Comparison of ENCODE assay signal across 16 mouse cellular contexts in genomic region chr11:115638498-115639409, GRCm38 (mm10). TPM values are rescaled to one million over a fixed set of nuclear protein-coding genes. Genes with fewer than 3 reads are reported as not detected.
DNase-seq lines count a peak whose midpoint lies in the region; ATAC-seq and TF ChIP-seq lines count a peak whose summit lies in the region.
"Had no signal": no experiment of that assay in that cellular context is flagged by ENCODE, and none has a peak within 500 bp of the region (broad histone marks: within the 10 kb centered on the region; RNA-seq: fewer than 3 reads in every experiment).

No protein-coding gene starts in this region.

- H3K9ac ChIP-seq in heart, embryonic 13.5 days, result 0 out of 2 replicates have a peak overlapping the region, but pooled peaks have one; percentile 40
- no peak overlapping the region for H3K9ac ChIP-seq in heart, adult 2 months (ENCODE audit: low read depth, low read length)

- no peaks in the 10 kb centered on the region for H3K79me2 ChIP-seq in heart, adult 2 months (replicated peaks; ENCODE audit: control insufficient read depth, insufficient read depth, low read length)

- H3K36me3 ChIP-seq in heart, embryonic 13.5 days, result peaks cover 10% of the 10 kb centered on the region
- no peaks in the 10 kb centered on the region for H3K36me3 ChIP-seq in heart, adult 2 months (ENCODE audit: control insufficient read depth, insufficient read depth, low read length)

- TF ChIP-seq EP300 in heart, adult 2 months (IDR thresholded peaks at IDR 0.05; ENCODE audit: insufficient read depth, low read depth, low read length), result no peak

- H3K4me3 ChIP-seq in heart, embryonic 13.5 days, result no peak overlapping the region
- H3K4me3 ChIP-seq in heart, adult 2 months, result no peak overlapping the region
- H3K4me3 ChIP-seq in bone marrow, adult 2 months (replicated peaks; ENCODE audit: control insufficient read depth, low read depth, low read length), result no peak overlapping the region
- H3K4me3 ChIP-seq: forebrain, embryonic 10.5 days; heart, embryonic 10.5 days had no signal

- DNase-seq in heart, adult 2 months, result no peak
- DNase-seq in A20 (ENCODE audit: low read depth, low spot score), result peak; percentile 94
- DNase-seq in lung, postnatal 36 days, result peak; percentile 40
- no peak for DNase-seq in testis, postnatal 10 days (ENCODE audit: low spot score)
- DNase-seq in urinary bladder, postnatal 10 days (ENCODE audit: low spot score), result no peak
- DNase-seq in heart, adult 18-20 months, result no peak
- DNase-seq: adrenal gland, postnatal 10 days; cerebellum, postnatal 25 days; kidney, adult 2 months; left cerebral cortex, postnatal 4 days; midbrain, embryonic 14.5 days had no signal

- no peaks in the 10 kb centered on the region for H3K27me3 ChIP-seq in heart, embryonic 13.5 days (replicated peaks)
- no peaks in the 10 kb centered on the region for H3K27me3 ChIP-seq in heart, adult 2 months (ENCODE audit: control insufficient read depth, insufficient read depth, low read length)

- peaks cover 16% of the 10 kb centered on the region for H3K4me1 ChIP-seq in heart, embryonic 13.5 days
- peaks cover 2% of the 10 kb centered on the region; the same call in 1 of the 2 replicates for H3K4me1 ChIP-seq in heart, adult 2 months (ENCODE audit: control insufficient read depth, insufficient read depth, low read length)
- H3K4me1 ChIP-seq in bone marrow, adult 2 months (ENCODE audit: control insufficient read depth, insufficient read depth, low read length), result peaks cover 7% of the 10 kb centered on the region

- H3K27ac ChIP-seq in heart, embryonic 13.5 days (replicated peaks), result no peak overlapping the region
- no peak overlapping the region for H3K27ac ChIP-seq in heart, adult 2 months
- H3K27ac ChIP-seq in bone marrow, adult 2 months (ENCODE audit: control insufficient read depth, insufficient read depth, low read depth, low read length, poor library complexity), result 0 out of 2 replicates have a peak overlapping the region, but pooled peaks have one; percentile 40
- H3K27ac ChIP-seq: forebrain, embryonic 10.5 days; heart, embryonic 10.5 days had no signal

- TF ChIP-seq CTCF in heart, adult 2 months (IDR thresholded peaks at IDR 0.05), result no peak
- no peak for TF ChIP-seq CTCF in bone marrow, adult 2 months (IDR thresholded peaks at IDR 0.05; ENCODE audit: control insufficient read depth, insufficient read depth, low read length)

- H3K9me3 ChIP-seq in heart, embryonic 13.5 days, result no peaks in the 10 kb centered on the region
- H3K9me3 ChIP-seq: forebrain, embryonic 10.5 days; heart, embryonic 10.5 days had no signal

- 57% methylated on average over 5 of the region's 5 CpGs for WGBS in heart, embryonic 13.5 days
- 59% methylated on average over 5 of the region's 5 CpGs for WGBS in heart, adult 2 months
- 44% methylated on average over 5 of the region's 5 CpGs for WGBS in bone marrow, adult 2 months

- intact Hi-C loops in heart, adult 2 months (cut with DNase I), result no loop called here

- TF ChIP-seq POLR2A in heart, adult 2 months (IDR thresholded peaks at IDR 0.05; ENCODE audit: insufficient read depth, low read depth, low read length), result no peak
- TF ChIP-seq POLR2A in bone marrow, adult 2 months (IDR thresholded peaks at IDR 0.05; ENCODE audit: borderline replicate concordance, control insufficient read depth, low read depth, low read length), result no peak

- no peak for ATAC-seq in heart, embryonic 13.5 days (ENCODE audit: extremely low read depth, insufficient number of reproducible peaks, low FRiP score, low TSS enrichment)
- ATAC-seq: CD4-positive, CD25-positive, alpha-beta regulatory T cell, adult 4 months had no signal

- no peak overlapping the region for H3K4me2 ChIP-seq in heart, embryonic 13.5 days

RNA-seq across cellular contexts. Expression of gene Slc25a19, which starts 10.7 kb away (rescaled TPM):
- polyA plus RNA-seq in heart, embryonic 13.5 days (2015; fragmentation: Nextera tagmentation; extraction: Ambion mirVana), result 36.4 and 37.2 TPM in 2 replicates
- total RNA-seq in heart, adult 2 months (2021), result 10 to 100 TPM; 32.9 to 40.7 TPM
- polyA plus RNA-seq in heart, adult 2 months (2012; rRNA removed), result 97.1 and 106 TPM in 2 replicates
- 9.3 and 23.0 TPM in 2 replicates for polyA plus RNA-seq in bone marrow, adult 2 months (2011; ENCODE audit: insufficient read depth, insufficient read length, low replicate concordance, missing spikeins)
- 10 to 100 TPM; 35.3 to 38.3 TPM for total RNA-seq in heart, adult 18-20 months (2021)

RNA-seq across cellular contexts. Expression of gene Mif4gd, which starts 26.0 kb away (rescaled TPM):
- polyA plus RNA-seq in heart, embryonic 13.5 days (2015; fragmentation: Nextera tagmentation; extraction: Ambion mirVana), result 23.1 and 24.6 TPM in 2 replicates
- total RNA-seq in heart, adult 2 months (2021), result 10 to 100 TPM; 51.3 to 54.7 TPM
- polyA plus RNA-seq in heart, adult 2 months (2012; rRNA removed), result 94.0 and 123 TPM in 2 replicates
- 65.8 and 86.0 TPM in 2 replicates for polyA plus RNA-seq in bone marrow, adult 2 months (2011; ENCODE audit: insufficient read depth, insufficient read length, low replicate concordance, missing spikeins)
- total RNA-seq in heart, adult 18-20 months (2021), result 10 to 100 TPM; 51.1 to 54.2 TPM

RNA-seq across cellular contexts. Expression of gene Gga3, which starts 34.9 kb away (rescaled TPM):
- 14.0 and 14.9 TPM in 2 replicates for polyA plus RNA-seq in heart, embryonic 13.5 days (2015; fragmentation: Nextera tagmentation; extraction: Ambion mirVana)
- total RNA-seq in heart, adult 2 months (2021), result 10 to 100 TPM; 16.5 to 20.3 TPM
- 15.4 and 17.1 TPM in 2 replicates for polyA plus RNA-seq in heart, adult 2 months (2012; rRNA removed)
- 41.5 and 69.6 TPM in 2 replicates for polyA plus RNA-seq in bone marrow, adult 2 months (2011; ENCODE audit: insufficient read depth, insufficient read length, low replicate concordance, missing spikeins)
- total RNA-seq in heart, adult 18-20 months (2021), result 10 to 100 TPM; 16.1 to 19.0 TPM

RNA-seq across cellular contexts. Expression of gene Mrps7, which starts 35.0 kb away (rescaled TPM):
- polyA plus RNA-seq in heart, embryonic 13.5 days (2015; fragmentation: Nextera tagmentation; extraction: Ambion mirVana), result 79.2 and 86.8 TPM in 2 replicates
- total RNA-seq in heart, adult 2 months (2021), result 10 to 100 TPM; 74.6 to 80.1 TPM
- polyA plus RNA-seq in heart, adult 2 months (2012; rRNA removed), result 33.9 and 40.2 TPM in 2 replicates
- polyA plus RNA-seq in bone marrow, adult 2 months (2011; ENCODE audit: insufficient read depth, insufficient read length, low replicate concordance, missing spikeins), result 19.3 and 26.7 TPM in 2 replicates
- 10 to 100 TPM; 81.0 to 83.5 TPM for total RNA-seq in heart, adult 18-20 months (2021)

Comparison
In these comparisons a context has a peak if more than half of its experiments do, and no peak if none do; other contexts are left out.
1. DNase-seq: peak in A20 (single experiment) and lung, postnatal 36 days (single experiment); none in heart, adult 2 months (0 of 2), testis, postnatal 10 days (single experiment), urinary bladder, postnatal 10 days (single experiment) and heart, adult 18-20 months (0 of 2).